Mouse (Mus musculus) hindbrain, embryonic 11.5 days (tissue): ENCODE data around the gene Bmp2k. TPM values are rescaled to one million over a fixed set of nuclear protein-coding genes. Genes with fewer than 3 reads are reported as not detected.
A peak's percentile ranks its signal among the peaks of the same experiment; 100 is the strongest.

ENCODE experiments used
- ATAC-seq: fragments of 200-750 bp; cut with Nextera tagmentation; 2 replicates; pipeline ENCODE4 v1.8.0; 2017; ENCODE audit warnings: mild to moderate bottlenecking, moderate TSS enrichment, moderate library complexity; ENCODE audit not compliant: low FRiP score
- DNase-seq: peaks from one replicate; pipeline ENCODE4 v3.0.0-alpha.2; 2015; ENCODE audit warnings: low spot score
- H3K27ac ChIP-seq: fragments of 300-500 bp; sonication (generic); 2 replicates; pipeline ENCODE4 v1.5.1; 2014; ENCODE audit warnings: mild to moderate bottlenecking, low read depth, low read length
- H3K27me3 ChIP-seq: fragments of 300-500 bp; sonication (generic); 2 replicates; pipeline ENCODE4 v1.6.1; 2014; ENCODE audit warnings: mild to moderate bottlenecking, low read length, moderate library complexity, mixed read lengths; ENCODE audit not compliant: control insufficient read depth, insufficient read depth
- H3K36me3 ChIP-seq: fragments of 300-500 bp; sonication (generic); 2 replicates; pipeline ENCODE4 v1.6.1; 2014; ENCODE audit warnings: mild to moderate bottlenecking, low read length, moderate library complexity, mixed read lengths; ENCODE audit not compliant: control insufficient read depth, insufficient read depth
- H3K4me1 ChIP-seq: fragments of 300-500 bp; sonication (generic); replicated peaks from 2 replicates; pipeline ENCODE4 v1.6.1; 2014; ENCODE audit warnings: low read length, mixed read lengths; ENCODE audit not compliant: control insufficient read depth, insufficient read depth
- H3K4me2 ChIP-seq: fragments of 300-500 bp; sonication (generic); replicated peaks from 2 replicates; pipeline ENCODE4 v1.6.1; 2014; ENCODE audit warnings: mild to moderate bottlenecking, low read depth, low read length
- H3K4me3 ChIP-seq: fragments of 300-500 bp; sonication (generic); 2 replicates; pipeline ENCODE4 v1.5.1; 2014; ENCODE audit warnings: low read depth, low read length
- H3K9ac ChIP-seq: fragments of 300-500 bp; sonication (generic); 2 replicates; pipeline ENCODE4 v1.6.1; 2014; ENCODE audit warnings: low read depth, low read length
- H3K9me3 ChIP-seq: fragments of 300-500 bp; sonication (generic); 2 replicates; pipeline ENCODE4 v1.6.1; 2016; ENCODE audit warnings: low read length; ENCODE audit not compliant: control insufficient read depth
- WGBS: fragments of 180-500 bp; shearing (Covaris S2); extraction: QIAGEN DNeasy Blood & Tissue Kit; methylation state at CpG from one replicate; pipeline ENCODE4 v1.1.7; 2014; 5-methylcytosine and 5-hydroxymethylcytosine counted together
- polyA plus RNA-seq: library from polyadenylated mRNA; unstranded; fragments of >200 nt; fragmentation: Nextera tagmentation; extraction: Ambion mirVana; gene quantifications from 2 replicates; pipeline ENCODE4 v1.2.1, GENCODE M21; 2014

The Bmp2k gene
- polyA plus RNA-seq, 1 experiment from 2014 or later, result 13.7 TPM

GRCm38 (mm10) chr5:97085071-97085470 is 87.6 kb downstream of the Bmp2k start:
- H3K27ac ChIP-seq, result no peak overlapping the region
- 92% methylated on average over 6 of the region's 6 CpGs for WGBS
- H3K4me2 ChIP-seq, result no peak overlapping the region
- no peaks in the 10 kb centered on the region for H3K9me3 ChIP-seq
- H3K4me3 ChIP-seq, result no peak overlapping the region
- ATAC-seq, result no peak
- H3K9ac ChIP-seq, result no peak overlapping the region
- H3K27me3 ChIP-seq, result no peaks in the 10 kb centered on the region
- no peak for DNase-seq
- H3K36me3 ChIP-seq, result no peaks in the 10 kb centered on the region
- no peaks in the 10 kb centered on the region for H3K4me1 ChIP-seq

GRCm38 (mm10) chr5:97087030-97087630 is 89.6 kb downstream of the Bmp2k start:
- Histone ChIP-seq H3K9me3 (no peaks in the 10 kb centered on the region), H3K9ac (no peak overlapping the region), H3K4me3 (no peak overlapping the region), H3K4me1 (no peaks in the 10 kb centered on the region), H3K36me3 (no peaks in the 10 kb centered on the region), H3K27me3 (no peaks in the 10 kb centered on the region), H3K27ac (no peak overlapping the region), H3K4me2 (no peak overlapping the region)
- ATAC-seq (no peak), DNase-seq (no peak)
- 93% methylated on average over 24 of the region's 24 CpGs for WGBS

GRCm38 (mm10) chr5:97087746-97088145 is 90.3 kb downstream of the Bmp2k start:
- DNase-seq, result no peak
- Histone ChIP-seq H3K9ac (no peak overlapping the region), H3K27me3 (no peaks in the 10 kb centered on the region), H3K4me3 (no peak overlapping the region), H3K4me1 (no peaks in the 10 kb centered on the region), H3K36me3 (no peaks in the 10 kb centered on the region), H3K9me3 (no peaks in the 10 kb centered on the region), H3K27ac (no peak overlapping the region), H3K4me2 (no peak overlapping the region)
- WGBS, result 93% methylated on average over 16 of the region's 16 CpGs
- ATAC-seq, result no peak

GRCm38 (mm10) chr5:97088231-97088630 is 90.7 kb downstream of the Bmp2k start:
- Histone ChIP-seq H3K27me3 (no peaks in the 10 kb centered on the region), H3K36me3 (no peaks in the 10 kb centered on the region), H3K27ac (no peak overlapping the region), H3K9ac (no peak overlapping the region), H3K4me3 (no peak overlapping the region), H3K9me3 (no peaks in the 10 kb centered on the region), H3K4me2 (no peak overlapping the region), H3K4me1 (no peaks in the 10 kb centered on the region)
- ATAC-seq (no peak), DNase-seq (no peak)
- WGBS, result 90% methylated on average over 6 of the region's 6 CpGs

- Histone ChIP-seq H3K27me3 (no peaks in the 10 kb centered on the region), H3K36me3 (no peaks in the 10 kb centered on the region), H3K9me3 (no peaks in the 10 kb centered on the region), H3K4me2 (no peak overlapping the region), H3K9ac (no peak overlapping the region), H3K27ac (no peak overlapping the region), H3K4me3 (no peak overlapping the region), H3K4me1 (no peaks in the 10 kb centered on the region)
- no peak for DNase-seq
- WGBS, result 89% methylated on average over 3 of the region's 3 CpGs
- ATAC-seq, result no peak
These were observed 91.9 kb downstream of the Bmp2k start for GRCm38 (mm10) chr5:97089426-97089825.

- H3K27ac ChIP-seq, result no peak overlapping the region
- H3K27me3 ChIP-seq, result no peaks in the 10 kb centered on the region
- H3K9me3 ChIP-seq, result no peaks in the 10 kb centered on the region
- H3K4me2 ChIP-seq, result no peak overlapping the region
- H3K36me3 ChIP-seq, result no peaks in the 10 kb centered on the region
- WGBS, result 76% methylated on average over 6 of the region's 6 CpGs
- H3K9ac ChIP-seq, result no peak overlapping the region
- no peak overlapping the region for H3K4me3 ChIP-seq
- no peak for DNase-seq
- no peak for ATAC-seq
- no peaks in the 10 kb centered on the region for H3K4me1 ChIP-seq
These were observed 92.7 kb downstream of the Bmp2k start for GRCm38 (mm10) chr5:97090034-97090784.

- no peak for DNase-seq
- H3K9ac ChIP-seq, result no peak overlapping the region
- no peaks in the 10 kb centered on the region for H3K27me3 ChIP-seq
- 84% methylated on average over 8 of the region's 8 CpGs for WGBS
- no peak for ATAC-seq
- no peaks in the 10 kb centered on the region for H3K36me3 ChIP-seq
- H3K4me2 ChIP-seq, result no peak overlapping the region
- no peaks in the 10 kb centered on the region for H3K9me3 ChIP-seq
- H3K4me3 ChIP-seq, result no peak overlapping the region
- no peak overlapping the region for H3K27ac ChIP-seq
- no peaks in the 10 kb centered on the region for H3K4me1 ChIP-seq
These were observed 95.5 kb downstream of the Bmp2k start for GRCm38 (mm10) chr5:97092970-97093369.

GRCm38 (mm10) chr5:97095335-97095734 is 97.8 kb downstream of the Bmp2k start:
- DNase-seq (no peak), ATAC-seq (no peak)
- Histone ChIP-seq H3K4me1 (no peaks in the 10 kb centered on the region), H3K9ac (no peak overlapping the region), H3K4me3 (no peak overlapping the region), H3K9me3 (no peaks in the 10 kb centered on the region), H3K4me2 (no peak overlapping the region), H3K27me3 (no peaks in the 10 kb centered on the region), H3K27ac (no peak overlapping the region), H3K36me3 (no peaks in the 10 kb centered on the region)
- WGBS, result 75% methylated on average over 13 of the region's 13 CpGs

- no peaks in the 10 kb centered on the region for H3K27me3 ChIP-seq
- H3K27ac ChIP-seq, result no peak overlapping the region
- ATAC-seq (peak; percentile 49; the same call in 1 of the 2 replicates), DNase-seq (no peak)
- no peaks in the 10 kb centered on the region for H3K4me1 ChIP-seq
- H3K4me3 ChIP-seq, result no peak overlapping the region
- no peak overlapping the region for H3K4me2 ChIP-seq
- WGBS, result 71% methylated on average over 9 of the region's 9 CpGs
- H3K9ac ChIP-seq, result no peak overlapping the region
- no peaks in the 10 kb centered on the region for H3K9me3 ChIP-seq
- H3K36me3 ChIP-seq, result no peaks in the 10 kb centered on the region
These were observed 100.1 kb downstream of the Bmp2k start for GRCm38 (mm10) chr5:97097631-97098041.
